Mouse (Mus musculus) adrenal gland, postnatal 0 days (tissue): ENCODE measurements around the gene Ndufa3. TPM values are rescaled to one million over a fixed set of nuclear protein-coding genes. Genes with fewer than 3 reads are reported as not detected.

Source experiments
- microRNA-seq: library from miRNA; unstranded; fragments of <30 nt; microRNA quantifications from one replicate; pipeline ENCODE4, GENCODE M21; 2016; ENCODE audit warnings: borderline replicate concordance; ENCODE audit not compliant: insufficient number of aligned reads
- polyA plus RNA-seq: library from polyadenylated mRNA; unstranded; fragments of >200 nt; fragmentation: Nextera tagmentation; extraction: Ambion mirVana; gene quantifications from 2 replicates; pipeline ENCODE4 v1.2.1, GENCODE M21; 2015

Gene Ndufa3
- polyA plus RNA-seq = 657 and 674 TPM in 2 replicates

GRCm38 (mm10) chr7:3617242-3617995 is at the start of gene Ndufa3:
TSS of gene Ndufa3 (plus strand) at chr7:3617373.

GRCm38 (mm10) chr7:3616057-3616388 is 1.1 kb upstream of the Ndufa3 start, which contains the start of gene Oscar:
TSS of gene Oscar (minus strand) at chr7:3616157.

GRCm38 (mm10) chr7:3629543-3630477 is 12.6 kb downstream of the Ndufa3 start, which contains the start of the genes Tfpt and Prpf31:
TSS of gene Tfpt (minus strand) at chr7:3629929.
TSS of gene Prpf31 (plus strand) at chr7:3629985.

GRCm38 (mm10) chr7:3644672-3645487 is 27.7 kb downstream of the Ndufa3 start, which contains the start of gene Cnot3:
TSS of gene Cnot3 (plus strand) at chr7:3645268.

GRCm38 (mm10) chr7:3665215-3666114 is 48.3 kb downstream of the Ndufa3 start, which contains the start of gene Leng1:
TSS of gene Leng1 (minus strand) at chr7:3665840.

Small RNA genes lying within 50 kb of the gene (microRNA-seq; reads per million reads assigned to microRNA genes)
- gene Gm25100 (not detected), gene Mir3572 (1.8 reads per million)

Other genes with a start within 250 kb of the Ndufa3 start
- gene Cacng8, start 226.7 kb upstream of the Ndufa3 start, polyA plus RNA-seq = 2.2 and 2.8 TPM in 2 replicates
- gene Cacng6, start 193.2 kb upstream of the Ndufa3 start, polyA plus RNA-seq = 0.09 and 0.54 TPM in 2 replicates
- 0.10 and 0.38 TPM in 2 replicates for gene Tarm1, start 114.7 kb upstream of the Ndufa3 start, polyA plus RNA-seq
- gene Oscar, start 1.2 kb upstream of the Ndufa3 start, polyA plus RNA-seq = 0.10 and 0.44 TPM in 2 replicates
- 21.2 and 27.3 TPM in 2 replicates for gene Tfpt, start 12.6 kb downstream of the Ndufa3 start, polyA plus RNA-seq
- 32.2 and 48.8 TPM in 2 replicates for gene Prpf31, start 12.6 kb downstream of the Ndufa3 start, polyA plus RNA-seq
- gene Cnot3, start 27.9 kb downstream of the Ndufa3 start, polyA plus RNA-seq = 19.3 and 23.9 TPM in 2 replicates
- gene Leng1, start 48.5 kb downstream of the Ndufa3 start, polyA plus RNA-seq = 10.4 and 16.1 TPM in 2 replicates
- gene Tmc4, start 60.2 kb downstream of the Ndufa3 start, polyA plus RNA-seq = 10.4 and 11.8 TPM in 2 replicates
- 248 and 255 TPM in 2 replicates for gene Tsen34, start 75.5 kb downstream of the Ndufa3 start, polyA plus RNA-seq
- gene Mboat7, start 76.2 kb downstream of the Ndufa3 start, polyA plus RNA-seq = 39.0 and 49.7 TPM in 2 replicates
- 1,062 and 1,264 TPM in 2 replicates for gene Rps9, start 86.6 kb downstream of the Ndufa3 start, polyA plus RNA-seq
- 1.8 and 3.7 TPM in 2 replicates for gene Pirb, start 103.0 kb downstream of the Ndufa3 start, polyA plus RNA-seq
- 0.12 TPM in 1 of 2 replicates, not detected in the other for gene Gm15448, start 208.3 kb downstream of the Ndufa3 start, polyA plus RNA-seq
- 0.54 and 0.96 TPM in 2 replicates for gene Pira2, start 227.7 kb downstream of the Ndufa3 start, polyA plus RNA-seq